Mouse (Mus musculus): ENCODE results near the gene Pitpnb.

Gene Pitpnb

DNA sequence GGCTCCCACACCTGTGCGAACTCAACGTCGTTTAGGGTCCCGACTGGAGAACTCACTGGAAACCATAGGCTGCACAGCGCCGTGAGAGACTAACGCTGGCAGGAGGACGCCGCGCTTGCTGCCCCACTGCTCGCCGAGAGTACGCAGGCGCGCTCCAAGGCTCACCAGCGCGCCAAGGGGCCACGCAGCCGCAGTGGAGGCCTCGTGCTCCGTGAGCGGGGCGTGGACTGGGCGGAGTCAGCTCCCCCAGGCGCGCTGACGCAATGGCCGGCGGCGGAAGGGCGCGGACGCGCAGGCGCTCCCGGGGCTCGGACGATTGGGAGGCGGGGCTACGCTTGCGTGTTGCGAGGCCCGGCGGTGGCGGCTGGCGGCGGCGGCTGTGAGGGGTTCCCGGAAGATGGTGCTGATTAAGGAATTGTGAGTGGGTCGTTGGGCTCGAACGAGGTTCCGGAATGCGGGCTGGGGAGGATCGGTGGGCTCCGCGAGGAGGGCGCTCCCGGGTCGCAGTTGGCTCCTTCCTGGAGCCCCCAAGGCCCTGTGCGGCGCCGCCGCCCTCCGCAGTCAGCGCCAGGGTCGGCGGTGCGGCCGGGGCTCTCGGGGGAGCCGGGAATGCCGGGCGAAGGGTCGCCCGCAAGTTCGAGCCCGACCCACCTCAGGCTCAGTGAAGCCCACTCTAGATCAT, at the start of gene Pitpnb:
Pitpnb (plus strand) TSS at position 347 of the 682 bp plus-strand sequence.
- peak; percentile 99 for DNase-seq

DNA sequence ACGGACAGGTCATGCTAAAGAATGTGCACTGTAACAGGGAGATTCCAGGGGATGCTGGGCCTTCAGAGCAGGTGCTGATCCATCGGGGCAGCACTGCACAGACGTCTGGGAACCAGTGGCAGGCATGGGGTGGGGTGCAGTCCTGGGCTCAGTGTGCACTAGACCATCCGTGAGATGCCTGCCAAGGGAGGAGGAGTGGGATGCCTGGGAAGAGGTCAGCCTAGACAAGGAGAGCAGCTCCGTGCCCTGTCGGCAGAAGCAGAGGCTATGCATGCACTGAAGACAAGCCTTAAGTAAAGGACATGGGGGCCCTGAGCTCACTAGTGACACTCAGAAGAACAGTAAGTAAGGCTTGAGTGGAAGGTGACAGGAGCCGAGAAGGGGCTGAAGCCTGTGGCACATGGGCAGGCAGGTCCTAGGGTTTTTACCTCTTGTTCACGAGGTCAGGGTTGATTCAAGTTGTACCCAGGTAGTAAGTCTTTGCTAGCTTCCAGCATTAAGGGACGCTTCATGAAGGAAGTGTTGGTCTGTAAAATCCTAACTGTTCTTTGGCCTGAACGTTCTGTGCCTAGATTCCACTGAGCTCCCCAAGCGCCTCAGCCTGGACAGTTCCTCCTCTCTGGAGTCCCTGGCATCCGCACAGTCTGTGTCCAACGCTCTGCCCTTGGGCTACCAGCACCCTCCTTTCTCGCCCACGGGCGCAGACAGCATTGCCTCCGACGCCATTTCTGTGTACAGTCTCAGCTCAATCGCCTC, 46.0 kb upstream of the Pitpnb start:
- DNase-seq = no peak

DNA sequence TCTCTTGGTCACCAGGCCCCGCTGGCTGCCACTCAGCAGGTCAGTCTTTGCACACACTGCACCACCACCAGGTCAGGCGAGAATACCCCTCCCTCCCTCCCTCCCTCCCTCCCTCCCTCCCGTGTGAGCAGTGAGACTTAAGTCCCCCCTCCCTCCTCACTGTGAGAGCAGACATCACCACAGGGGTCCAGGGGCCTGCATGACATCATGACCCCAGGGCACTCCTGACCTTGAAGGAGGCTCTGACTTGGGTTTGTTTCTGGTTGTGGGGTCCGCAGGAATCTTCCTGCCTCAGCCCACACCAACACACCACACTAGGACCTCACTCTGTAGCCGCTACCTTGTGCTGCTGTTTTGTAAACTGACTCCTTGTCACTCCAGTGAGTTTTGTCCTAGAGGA, 43.0 kb upstream of the Pitpnb start:
- DNase-seq = no peak

DNA sequence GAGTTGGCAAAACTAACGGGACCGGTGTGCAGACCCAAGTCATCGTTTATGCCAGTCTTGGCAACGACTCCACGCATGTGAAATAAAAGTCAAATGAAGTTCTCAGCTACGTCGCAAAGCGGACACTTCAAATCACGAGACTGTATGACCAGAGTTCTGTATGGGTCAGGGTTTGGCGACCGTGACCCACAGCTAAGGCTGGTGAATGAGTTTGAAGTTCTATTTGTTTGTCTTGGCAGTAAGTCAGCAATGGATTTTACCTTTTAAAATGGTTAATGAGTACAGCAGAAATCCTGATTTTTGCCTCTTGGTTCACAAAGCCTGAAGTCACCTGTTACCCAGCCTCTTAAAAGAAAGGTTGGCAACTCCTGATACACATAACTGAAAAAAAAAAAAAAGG, 42.1 kb upstream of the Pitpnb start:
- no peak for DNase-seq

DNA sequence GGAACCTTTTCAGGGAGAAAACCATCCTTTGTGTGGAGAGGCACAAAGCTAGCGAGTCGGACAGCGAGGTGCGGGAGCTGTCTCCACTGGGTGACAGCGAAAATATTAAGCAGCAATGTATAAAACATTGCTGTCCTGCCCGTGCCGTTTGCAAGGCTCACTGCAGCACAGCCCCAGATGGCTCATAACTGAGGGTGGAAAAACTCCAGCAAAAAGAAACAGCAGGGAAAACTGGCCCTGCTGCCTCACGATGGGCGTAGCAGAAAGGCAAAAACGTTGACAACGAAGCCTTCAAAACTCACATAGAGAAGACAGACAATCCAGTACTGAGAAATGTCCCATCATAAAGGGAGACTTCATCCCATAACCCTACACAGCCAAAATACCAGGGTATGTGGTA, 40.5 kb upstream of the Pitpnb start:
- no peak for DNase-seq

DNA sequence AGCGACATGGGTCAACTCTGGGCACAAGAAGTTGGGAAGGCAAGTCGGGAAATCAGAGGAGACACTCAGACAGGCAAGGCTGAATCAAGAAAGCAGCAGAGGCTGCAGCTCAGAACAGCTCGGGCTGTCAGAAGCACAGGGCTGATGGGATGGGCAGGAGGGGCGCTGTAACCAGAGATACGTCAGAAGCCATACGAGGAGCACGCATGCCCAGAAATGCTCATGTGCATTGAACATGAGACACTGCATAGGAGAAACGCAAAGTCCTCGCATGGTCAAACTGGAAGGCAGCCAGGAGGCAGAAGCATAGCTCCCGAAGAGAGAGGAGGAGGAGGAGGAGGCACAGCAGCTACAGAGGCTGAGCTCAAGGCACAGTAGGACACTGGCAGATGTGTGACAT, 38.9 kb upstream of the Pitpnb start:
- DNase-seq = no peak

DNA sequence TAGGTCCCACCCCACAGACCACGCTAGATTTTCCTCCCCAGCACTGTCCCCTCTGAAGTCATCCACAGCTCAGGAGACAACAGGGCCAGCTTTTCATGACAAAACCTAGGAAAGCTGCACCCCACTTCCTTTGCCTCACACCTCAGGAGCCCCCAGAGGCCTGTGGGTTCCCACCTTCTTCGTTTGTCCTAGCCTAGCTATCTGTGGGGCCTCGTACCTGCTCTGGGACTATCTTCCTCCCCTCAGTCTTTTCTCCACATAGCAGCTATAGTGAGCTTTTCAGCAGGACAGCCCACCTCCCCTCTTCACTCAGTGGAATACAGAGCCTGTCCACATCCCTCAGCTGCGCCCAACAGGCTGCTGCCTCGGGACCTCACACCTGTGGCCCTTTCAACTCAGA, 32.8 kb upstream of the Pitpnb start:
- DNase-seq = no peak

DNA sequence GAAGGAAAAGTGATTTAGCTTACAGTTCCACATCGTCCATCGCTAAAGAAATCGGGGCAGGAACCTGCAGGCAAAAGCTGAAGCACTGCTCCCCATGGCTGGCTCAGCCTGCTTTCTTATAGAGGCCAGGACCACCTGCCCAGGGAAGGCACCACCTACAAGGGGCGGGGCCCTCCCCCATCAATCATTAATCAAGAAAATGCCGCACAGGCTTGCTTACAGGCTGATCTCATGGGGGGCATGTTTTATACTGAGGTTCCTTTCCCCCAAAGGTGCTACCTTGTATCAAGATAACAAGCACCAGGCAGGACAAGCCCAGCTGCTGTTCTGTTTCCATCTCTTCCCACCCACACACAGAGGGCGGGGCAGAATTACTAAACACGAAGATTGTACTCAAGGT, 31.9 kb upstream of the Pitpnb start:
- DNase-seq = no peak

DNA sequence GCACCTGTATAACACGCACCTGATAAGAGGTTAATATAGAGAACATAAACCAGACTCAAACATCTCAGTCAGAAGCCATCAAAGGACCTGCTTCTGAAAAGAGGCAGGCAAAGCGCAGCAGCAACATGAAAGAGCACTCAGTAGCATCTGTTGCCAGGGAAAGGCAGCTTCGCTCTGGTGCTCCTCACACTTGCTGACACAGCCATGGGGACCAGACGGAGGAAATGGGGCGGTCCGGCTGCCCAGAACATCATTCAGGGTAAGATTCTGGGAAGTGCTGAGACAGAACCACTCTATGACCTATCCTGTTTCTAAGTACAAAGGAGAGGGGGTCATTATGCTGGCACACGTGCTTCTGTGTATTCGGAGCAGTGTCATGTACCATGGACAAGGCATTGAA, 29.8 kb upstream of the Pitpnb start:
- DNase-seq = peak; percentile 21

DNA sequence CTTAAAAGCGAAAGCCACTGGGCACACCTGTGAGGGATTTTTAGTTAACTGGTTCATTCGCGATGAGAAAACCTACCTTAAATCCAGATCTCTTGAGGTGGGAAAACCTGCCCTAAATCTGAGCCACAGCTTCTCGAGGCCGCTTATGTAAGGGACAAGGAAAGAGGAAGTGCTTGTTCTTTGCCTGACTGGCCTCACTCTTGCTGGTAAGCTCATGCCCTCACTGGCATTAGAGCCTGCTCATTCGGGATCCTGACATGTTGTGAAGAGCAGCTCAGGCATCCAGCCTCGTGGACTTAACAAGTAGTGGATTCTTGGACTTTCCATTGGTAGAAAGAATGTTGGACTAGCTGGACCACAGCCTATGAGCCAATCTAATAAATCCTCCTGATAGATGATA, 28.8 kb upstream of the Pitpnb start:
- DNase-seq = no peak

DNA sequence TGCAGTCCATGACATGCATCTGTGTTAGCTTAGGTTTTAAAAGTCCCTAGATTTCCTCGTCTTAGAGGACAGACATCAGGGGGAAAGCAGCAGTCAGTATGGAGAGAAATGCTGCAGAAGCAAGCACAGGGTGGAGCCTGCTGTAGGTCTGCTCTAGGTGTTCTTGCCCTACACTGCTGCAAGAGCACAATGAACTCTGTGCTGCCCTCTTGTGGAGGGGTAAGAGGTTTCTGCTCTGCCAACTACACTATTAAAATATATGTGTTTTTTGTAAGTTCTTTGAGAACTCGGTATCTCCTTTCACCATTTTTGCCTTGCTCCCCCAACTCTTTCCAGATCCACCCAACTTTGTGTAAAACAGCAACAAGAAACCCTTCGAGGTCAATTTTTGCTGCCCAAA, 25.8 kb upstream of the Pitpnb start:
- DNase-seq = no peak

DNA sequence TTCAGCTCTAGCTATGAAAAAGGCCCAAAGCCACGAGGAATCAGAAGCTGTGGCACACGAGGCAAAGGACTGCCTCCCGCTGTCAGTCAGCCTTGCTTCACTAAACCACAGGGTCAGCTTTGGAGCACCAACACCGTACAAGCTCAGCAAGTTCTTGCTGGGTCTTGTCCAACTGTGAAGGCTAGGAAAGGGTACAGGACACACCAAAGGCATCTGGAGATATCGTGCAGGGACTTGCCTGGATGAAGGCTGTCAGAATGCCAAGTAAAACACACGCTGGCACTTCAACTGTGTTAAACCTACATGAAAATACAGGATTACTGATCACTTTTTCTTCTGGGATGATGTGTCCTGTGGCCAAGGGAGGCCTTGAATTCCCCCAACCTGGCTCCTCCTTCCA, 20.4 kb upstream of the Pitpnb start:
- no peak for DNase-seq

DNA sequence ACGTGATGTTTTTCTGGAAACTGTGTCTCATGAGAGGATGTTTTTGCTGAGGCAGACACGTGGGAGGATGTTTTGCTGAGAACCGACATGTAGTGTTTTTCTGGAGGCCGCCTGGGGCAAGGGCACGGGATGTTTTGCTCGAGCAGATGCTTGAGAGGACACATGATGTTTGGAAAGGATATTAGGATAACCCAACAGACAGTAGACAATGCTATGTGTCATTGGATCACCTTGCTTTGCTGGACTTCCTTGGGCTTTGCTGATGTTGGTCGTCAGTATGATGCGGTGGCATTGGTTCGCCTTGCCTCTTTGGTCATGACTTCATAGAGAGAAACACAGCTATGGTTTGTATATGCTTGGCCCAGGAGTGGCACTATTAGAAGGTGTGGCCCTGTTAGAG, 16.7 kb upstream of the Pitpnb start:
- DNase-seq = no peak

DNA sequence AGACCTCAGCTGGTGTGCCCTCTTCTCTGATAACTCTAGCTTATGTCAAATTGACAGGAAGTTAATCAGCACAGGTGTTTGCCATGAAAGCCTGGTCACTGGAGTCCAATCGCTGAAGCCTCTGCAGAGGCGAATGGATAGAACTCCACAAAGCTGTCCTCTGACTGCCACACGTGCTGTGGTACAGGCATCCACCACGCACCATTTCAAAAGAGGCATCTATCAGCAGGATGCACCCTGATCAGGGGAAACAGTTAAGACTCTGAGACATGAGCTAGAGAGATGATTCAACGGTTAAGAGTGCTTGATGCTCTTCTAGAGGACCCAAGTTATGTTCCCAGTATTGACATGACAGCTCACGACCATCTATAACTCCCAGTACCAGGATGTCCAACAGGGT, 15.5 kb upstream of the Pitpnb start:
- DNase-seq = no peak

DNA sequence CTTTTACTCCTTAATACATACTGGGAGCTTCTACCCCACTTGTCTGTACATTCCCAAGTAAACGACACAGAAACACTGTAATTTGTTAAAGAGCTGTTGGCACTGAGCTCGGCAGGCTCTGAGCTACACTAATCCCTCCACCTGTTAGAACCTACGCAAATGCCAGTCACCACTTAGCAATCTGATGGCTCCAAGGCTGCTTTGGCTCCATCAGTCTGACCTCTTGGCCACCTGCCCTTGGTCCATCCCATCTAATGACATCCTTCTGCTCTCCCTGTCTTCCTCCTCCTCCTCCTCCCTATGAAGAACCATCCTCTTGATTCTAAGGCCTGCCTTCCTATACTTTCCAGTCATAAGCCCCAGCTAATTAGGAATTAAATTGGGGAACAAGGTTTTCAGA, 13.0 kb upstream of the Pitpnb start:
- DNase-seq = no peak

DNA sequence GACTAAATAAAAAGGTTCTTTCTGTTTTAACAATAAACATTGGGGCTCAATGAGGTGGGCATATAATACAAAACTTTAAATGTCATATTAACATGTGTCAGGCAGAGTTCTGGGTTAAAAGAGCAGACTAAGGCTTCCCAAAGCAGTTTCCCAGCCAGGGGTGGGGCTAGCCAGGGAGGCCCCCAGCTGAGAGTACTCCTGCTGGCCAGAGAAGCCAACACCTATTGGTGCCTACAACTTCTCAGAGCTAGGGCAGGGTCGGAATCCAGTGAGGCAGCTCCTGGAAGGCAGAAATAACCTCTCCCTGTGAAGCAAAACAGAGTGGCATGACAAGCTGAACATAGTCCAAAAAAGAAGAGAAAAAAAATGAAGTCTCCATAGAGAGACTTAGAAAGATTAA, 11.6 kb upstream of the Pitpnb start:
- no peak for DNase-seq

DNA sequence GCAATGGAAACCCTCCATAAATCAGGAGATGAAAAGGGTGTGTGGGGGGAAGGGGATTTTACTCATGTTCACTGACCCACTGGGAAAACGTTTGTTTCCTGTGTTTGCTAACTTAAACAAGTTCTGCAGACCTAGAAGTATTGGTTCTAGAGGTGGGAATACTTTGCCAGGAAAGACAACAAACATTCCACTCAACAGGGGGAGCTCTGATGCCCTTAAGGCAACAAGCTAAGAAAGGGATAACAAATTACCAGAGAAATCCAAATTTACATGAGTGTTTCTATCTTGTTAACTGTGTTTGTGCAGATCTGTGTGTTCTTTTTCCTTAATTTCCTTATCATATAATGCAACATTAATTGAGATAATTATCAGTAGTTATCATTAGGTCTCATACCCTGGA, 4.8 kb upstream of the Pitpnb start:
- DNase-seq = no peak

DNA sequence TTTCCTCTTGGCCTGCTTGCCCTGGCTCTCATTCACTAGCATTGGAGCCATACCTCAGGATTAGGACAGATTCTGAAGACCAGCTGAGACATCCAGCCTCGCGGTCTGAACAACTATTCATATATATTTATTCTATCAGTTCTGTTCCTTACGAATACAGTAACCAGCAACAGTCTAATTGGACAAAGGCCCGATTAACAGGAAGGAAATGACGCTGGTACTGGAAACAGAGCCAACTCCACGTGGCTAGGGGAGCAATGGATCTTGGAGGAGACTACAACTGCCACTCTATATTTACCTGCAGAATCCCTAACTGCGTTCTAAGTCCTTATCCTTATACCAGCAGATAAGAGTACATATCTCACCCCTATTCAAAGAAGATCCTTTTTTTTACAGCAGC, 3.1 kb upstream of the Pitpnb start:
- no peak for DNase-seq

DNA sequence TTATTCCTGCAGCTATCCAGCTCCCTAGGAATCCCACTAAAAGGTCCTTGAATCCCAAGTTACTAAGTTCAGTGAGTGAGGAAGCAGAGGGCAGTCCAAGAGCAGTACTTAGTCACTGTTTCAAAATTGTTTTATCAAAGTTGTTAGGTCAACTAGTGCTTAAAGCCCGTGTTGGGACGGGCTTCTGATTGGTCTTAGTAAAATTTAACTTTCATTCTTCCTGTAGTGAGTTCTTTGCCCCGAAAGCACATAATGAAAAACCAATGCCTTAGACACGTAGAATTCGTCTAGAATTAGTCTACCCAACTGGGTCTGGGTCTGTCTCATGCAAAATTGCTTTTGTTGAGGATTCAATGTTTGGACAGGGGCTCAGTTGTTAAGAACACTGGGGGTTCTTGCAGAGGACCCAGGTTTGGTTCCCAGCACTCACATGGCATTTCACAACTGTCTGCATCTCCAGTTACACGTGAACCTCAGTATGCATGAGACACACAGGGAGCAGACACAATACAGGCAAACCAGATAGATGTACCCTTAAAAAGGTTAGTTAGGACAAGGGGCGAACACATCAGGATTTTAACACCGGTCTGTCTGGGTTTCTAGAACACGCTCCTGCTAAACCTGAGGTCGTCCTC, 664 bp upstream of the Pitpnb start:
- no peak for DNase-seq

DNA sequence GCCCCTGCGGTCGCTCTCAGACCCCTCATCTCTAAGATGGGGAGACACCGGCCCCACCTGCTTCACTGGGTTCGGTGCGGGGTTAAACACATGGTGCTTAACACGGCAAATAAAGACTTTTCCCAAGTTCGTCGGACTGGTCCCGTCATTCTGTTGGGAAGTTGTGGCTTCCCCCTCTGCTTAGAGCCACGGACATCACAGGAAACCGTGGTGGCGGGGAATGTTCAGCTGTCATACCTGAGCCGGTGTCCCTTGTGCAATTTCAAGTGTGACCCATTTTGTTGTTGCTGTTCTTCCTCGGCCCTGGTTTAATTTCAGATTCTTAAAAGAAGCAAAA, 504 bp downstream of the Pitpnb start:
- no peak for DNase-seq

DNA sequence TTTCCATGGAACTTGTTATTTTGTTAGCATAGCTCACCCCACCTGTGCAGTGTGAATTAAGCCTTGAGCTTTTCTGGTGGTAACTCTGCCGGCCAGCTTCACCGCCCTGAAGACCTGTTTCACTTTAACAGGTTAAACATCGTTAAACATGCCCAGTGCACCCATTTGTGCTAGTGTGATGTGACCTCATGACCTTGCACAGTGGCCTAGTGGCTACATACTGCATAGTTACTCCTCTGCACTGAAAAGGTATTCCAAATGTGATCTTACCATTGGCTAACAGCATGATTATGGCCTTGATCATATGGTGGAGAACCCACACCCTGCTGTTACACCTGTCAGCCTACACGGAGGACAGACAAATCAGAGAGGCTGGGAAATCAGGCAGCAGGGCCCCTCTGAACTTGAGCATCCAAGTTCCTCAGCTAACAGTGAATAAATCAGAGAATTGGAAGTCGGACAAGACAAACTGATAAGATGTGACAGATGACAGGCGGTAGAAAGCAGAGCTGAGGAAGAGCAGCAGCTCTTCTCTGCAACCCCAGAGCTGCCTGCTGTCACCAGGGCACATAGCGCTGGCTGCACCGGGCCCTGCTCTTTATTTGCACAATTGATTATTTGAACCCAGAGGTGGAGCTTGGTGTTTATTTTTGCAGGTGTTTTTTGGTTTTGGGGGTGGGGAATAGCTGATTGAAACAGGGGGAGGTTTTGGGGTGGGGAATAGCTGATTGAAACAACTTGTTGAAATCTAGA, 5.6 kb downstream of the Pitpnb start:
- no peak for DNase-seq

DNA sequence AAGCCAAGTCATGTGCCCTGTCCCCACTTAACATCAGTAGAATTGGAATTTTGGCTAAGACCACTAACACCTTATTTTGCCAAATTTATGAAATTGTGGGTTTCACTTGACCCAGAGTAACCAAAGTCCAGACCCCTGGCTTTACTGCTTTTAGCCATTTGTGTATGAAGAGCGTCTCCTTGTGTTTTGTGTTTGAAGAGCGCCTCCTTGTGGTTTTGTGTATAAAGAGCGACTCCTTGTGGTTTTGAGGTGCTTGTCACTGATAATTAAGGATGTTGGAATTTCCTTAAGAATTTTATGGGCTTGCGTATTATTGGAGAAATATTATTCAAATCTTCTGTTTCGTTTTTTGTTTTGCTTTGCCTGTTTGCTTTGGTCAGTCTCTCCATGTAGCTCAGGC, 11.0 kb downstream of the Pitpnb start:
- DNase-seq = peak; percentile 38

DNA sequence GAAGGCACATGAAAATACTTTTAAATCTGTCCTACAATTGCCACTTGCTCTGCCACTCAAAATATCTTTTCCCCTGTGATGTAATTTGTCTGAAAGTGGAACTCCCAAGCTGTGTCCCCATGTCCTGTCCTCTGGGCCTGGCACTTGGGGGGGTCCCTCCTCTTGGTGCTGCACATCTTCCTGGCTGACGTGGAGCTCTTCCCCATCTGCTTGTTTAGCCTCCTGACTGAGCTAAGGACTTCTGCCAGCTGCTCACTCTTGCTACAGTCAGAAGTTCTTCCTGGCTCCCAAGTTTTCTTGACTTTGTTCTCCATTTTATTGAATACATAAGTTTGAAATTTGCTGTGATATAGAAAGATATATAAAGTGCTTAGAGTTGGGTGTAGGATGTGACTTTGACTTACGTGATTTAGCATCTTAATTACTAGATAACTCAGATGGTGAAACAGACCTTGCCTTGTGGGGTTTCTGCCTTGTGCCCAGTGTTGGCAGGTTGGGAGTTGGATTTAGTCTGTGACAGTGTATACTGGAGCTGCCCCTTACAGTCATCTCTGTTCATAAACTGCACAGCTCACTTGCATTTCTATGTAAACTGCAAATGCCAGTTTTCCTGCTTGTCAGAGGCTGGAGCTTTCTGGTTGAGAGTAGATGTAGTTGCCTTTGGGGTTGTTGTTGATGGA, 14.3 kb downstream of the Pitpnb start:
- DNase-seq = no peak

Measured in thymus, postnatal 14 days (tissue).